Mouse (Mus musculus): ENCODE data around the gene Gm21454.
"Not testable (repeated sequence)": the region's sequence is repeated elsewhere in the genome, so short reads cannot be mapped to it uniquely, and the experiment has no call there.

The Gm21454 gene

GRCm38 (mm10) chrY:13252091-13252490 lies at the start of gene Gm21454, which contains the start of gene Gm21440:
TSS of gene Gm21454 (plus strand) at chrY:13252442.
TSS of gene Gm21440 (plus strand) at chrY:13252391.
- in situ Hi-C loops (cut with MseI, MboI) = not testable (repeated sequence)

- in situ Hi-C loops (cut with MseI, MboI) = not testable (repeated sequence)
Measured at GRCm38 (mm10) chrY:13223828-13224227, 28.4 kb upstream of the Gm21454 start, which contains the start of gene Gm21828. TSS of gene Gm21828 (minus strand) at chrY:13223928.

GRCm38 (mm10) chrY:13348963-13349362 lies 96.7 kb downstream of the Gm21454 start, which contains the start of gene Gm21725:
TSS of gene Gm21725 (minus strand) at chrY:13349063.
- in situ Hi-C loops (cut with MseI, MboI) = not testable (repeated sequence)
